Mouse (Mus musculus) small intestine, adult 2 months (tissue): ENCODE data around the gene Traf4. TPM values are rescaled to one million over a fixed set of nuclear protein-coding genes. Genes with fewer than 3 reads are reported as not detected.
A peak's percentile ranks its signal among the peaks of the same experiment; 100 is the strongest.

ENCODE experiments used
- H3K27ac ChIP-seq: fragments of 200-500 bp; 2 replicates; pipeline ENCODE4 v1.5.1; 2012; ENCODE audit warnings: low read depth, low read length, control low read depth, inconsistent platforms; ENCODE audit not compliant: insufficient read depth
- H3K27me3 ChIP-seq: fragments of 200-500 bp; 2 replicates; pipeline ENCODE4 v1.6.1; 2012; ENCODE audit warnings: mild to moderate bottlenecking, moderate library complexity, low read length, inconsistent platforms; ENCODE audit not compliant: control insufficient read depth, insufficient read depth
- H3K36me3 ChIP-seq: fragments of 200-500 bp; 2 replicates; pipeline ENCODE4 v1.6.1; 2012; ENCODE audit warnings: mild to moderate bottlenecking, low read length, control low read depth, inconsistent platforms; ENCODE audit not compliant: control insufficient read depth, insufficient read depth
- H3K4me1 ChIP-seq: fragments of 200-500 bp; 2 replicates; pipeline ENCODE4 v1.6.1; 2012; ENCODE audit warnings: low read length, inconsistent platforms, mixed read lengths; ENCODE audit not compliant: control insufficient read depth, insufficient read depth, insufficient read length
- H3K4me3 ChIP-seq: fragments of 200-500 bp; 2 replicates; pipeline ENCODE4 v1.5.1; 2012; ENCODE audit warnings: low read depth, mild to moderate bottlenecking, control low read depth, inconsistent platforms, low read length, moderate library complexity
- CTCF ChIP-seq: fragments of 200-500 bp; IDR thresholded peaks from 2 replicates; pipeline ENCODE4 v1.5.1; 2012; ENCODE audit warnings: low read depth, mild to moderate bottlenecking, control low read depth, inconsistent platforms, low read length, moderate library complexity, mixed read lengths; ENCODE audit not compliant: insufficient replicate concordance, insufficient read length; ENCODE audit errors: extremely low read depth
- POLR2A ChIP-seq: fragments of 200-500 bp; IDR thresholded peaks from 2 replicates; pipeline ENCODE4 v1.6.1; 2012; ENCODE audit warnings: low read depth, mild to moderate bottlenecking, control low read depth, inconsistent platforms, low read length, moderate library complexity
- WGBS: fragments of 180-500 bp; shearing (Covaris S2); methylation state at CpG from one replicate; pipeline ENCODE4 v1.1.7; 2018; 5-methylcytosine and 5-hydroxymethylcytosine counted together
- polyA plus RNA-seq: library from polyadenylated mRNA; depleted of rRNA; stranded (reverse); fragments of >200 nt; gene quantifications from 2 replicates; pipeline ENCODE4 v1.2.3, GENCODE M21; 2012

Gene Traf4
- polyA plus RNA-seq, 1 experiment: 99.5 TPM

DNA sequence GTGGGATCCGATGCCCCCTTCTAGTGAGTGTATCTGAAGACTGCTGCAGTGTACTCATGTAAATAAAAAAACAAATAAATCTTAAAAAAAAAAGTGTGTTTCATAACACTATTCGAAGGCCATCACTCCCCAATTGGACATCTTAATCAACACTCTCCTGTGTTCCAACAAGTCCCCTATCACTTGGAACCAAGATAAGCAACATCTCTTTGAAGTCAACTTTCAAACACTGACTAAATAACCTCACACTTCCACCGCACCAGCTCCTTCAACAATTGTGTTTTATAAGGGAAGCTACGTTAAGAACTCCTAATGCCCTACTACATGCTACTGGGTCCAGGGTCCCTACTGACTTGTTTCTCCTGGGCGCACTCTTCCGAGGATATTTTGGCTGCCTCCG lies 17.1 kb upstream of the Traf4 start:
- Histone ChIP-seq H3K4me1 (peaks cover 9% of the 10 kb centered on the region; the same call in 1 of the 2 replicates), H3K4me3 (peak overlapping the region; percentile 74), H3K27ac (no peak overlapping the region), H3K27me3 (no peaks in the 10 kb centered on the region), H3K36me3 (peaks cover 19% of the 10 kb centered on the region)
- 3% methylated on average over 7 of the region's 7 CpGs for WGBS
- TF ChIP-seq POLR2A (no peak), CTCF (no peak)

GRCm38 (mm10) chr11:78181830-78182357 lies 16.5 kb upstream of the Traf4 start:
- no peak for TF ChIP-seq POLR2A
- TF ChIP-seq CTCF: no peak
- Histone ChIP-seq H3K4me3 (no peak overlapping the region; the same call in 1 of the 2 replicates), H3K4me1 (peaks cover 9% of the 10 kb centered on the region)

GRCm38 (mm10) chr11:78180081-78180761 lies 14.8 kb upstream of the Traf4 start:
- Histone ChIP-seq H3K36me3 (peaks cover 19% of the 10 kb centered on the region), H3K27me3 (no peaks in the 10 kb centered on the region), H3K4me1 (peaks cover 10% of the 10 kb centered on the region), H3K4me3 (no peak overlapping the region), H3K27ac (no peak overlapping the region)
- no peak for TF ChIP-seq CTCF
- 64% methylated on average over 6 of the region's 6 CpGs for WGBS

More at GRCm38 (mm10) chr11:78181830-78182357, 16.5 kb upstream of the Traf4 start:
- Histone ChIP-seq H3K27me3 (no peaks in the 10 kb centered on the region), H3K27ac (no peak overlapping the region), H3K36me3 (peaks cover 19% of the 10 kb centered on the region)
- WGBS: 32% methylated on average over 2 of the region's 2 CpGs

DNA sequence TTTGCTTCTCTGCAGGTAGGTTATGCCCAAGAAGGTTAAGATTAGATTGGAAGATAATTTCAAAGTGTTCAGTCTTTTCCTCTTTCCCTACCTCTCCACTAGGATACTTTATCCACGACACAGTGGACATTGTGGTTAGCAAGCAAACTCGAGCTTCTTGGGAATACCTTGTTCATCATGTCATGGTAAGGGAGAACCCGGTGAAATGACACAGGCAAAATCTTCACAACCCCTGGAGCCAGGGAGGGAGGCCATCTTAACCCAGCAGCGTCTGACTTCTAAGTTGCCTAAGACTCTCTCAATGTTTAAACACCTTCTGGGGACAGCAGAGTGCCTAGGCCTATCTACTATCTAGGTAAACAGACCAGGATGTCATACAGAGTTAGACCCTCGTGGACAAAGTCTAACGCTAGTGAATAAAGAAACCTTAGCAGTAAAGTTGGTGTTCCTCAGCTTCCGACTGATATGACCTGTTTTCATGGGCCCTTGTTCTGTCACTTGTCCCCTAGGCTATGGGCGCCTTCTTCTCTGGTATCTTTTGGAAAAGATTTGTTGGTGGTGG lies 14.1 kb upstream of the Traf4 start:
- TF ChIP-seq CTCF (no peak), POLR2A (no peak)
- Histone ChIP-seq H3K27me3 (no peaks in the 10 kb centered on the region), H3K4me1 (peaks cover 10% of the 10 kb centered on the region), H3K4me3 (no peak overlapping the region), H3K36me3 (peaks cover 19% of the 10 kb centered on the region), H3K27ac (0 out of 2 replicates have a peak overlapping the region, but pooled peaks have one; percentile 61)
- WGBS: 29% methylated on average over 8 of the region's 8 CpGs

- Histone ChIP-seq H3K27ac (peak overlapping the region; percentile 61), H3K4me1 (peaks cover 10% of the 10 kb centered on the region), H3K36me3 (peaks cover 19% of the 10 kb centered on the region), H3K4me3 (peak overlapping the region; percentile 95), H3K27me3 (no peaks in the 10 kb centered on the region)
- TF ChIP-seq POLR2A: no peak
- TF ChIP-seq CTCF: no peak
- WGBS: 2% methylated on average over 29 of the region's 29 CpGs
Observed at GRCm38 (mm10) chr11:78178859-78179437, 13.6 kb upstream of the Traf4 start.

- H3K4me3 ChIP-seq: peak overlapping the region; percentile 95
- peaks cover 19% of the 10 kb centered on the region for H3K36me3 ChIP-seq
- peak overlapping the region; percentile 89 for H3K27ac ChIP-seq
- H3K27me3 ChIP-seq: no peaks in the 10 kb centered on the region
- H3K4me1 ChIP-seq: peaks cover 8% of the 10 kb centered on the region
- under 1% methylated on average over 80 of the region's 84 CpGs for WGBS
- TF ChIP-seq POLR2A (peak; percentile 23), CTCF (peak; percentile 92; the same call in 1 of the 2 replicates)
Observed at GRCm38 (mm10) chr11:78177903-78178858, 12.8 kb upstream of the Traf4 start.
